Mouse (Mus musculus): Measurements from ENCODE around the gene Ccl2.
A peak's percentile ranks its signal among the peaks of the same experiment; 100 is the strongest.

DNA sequence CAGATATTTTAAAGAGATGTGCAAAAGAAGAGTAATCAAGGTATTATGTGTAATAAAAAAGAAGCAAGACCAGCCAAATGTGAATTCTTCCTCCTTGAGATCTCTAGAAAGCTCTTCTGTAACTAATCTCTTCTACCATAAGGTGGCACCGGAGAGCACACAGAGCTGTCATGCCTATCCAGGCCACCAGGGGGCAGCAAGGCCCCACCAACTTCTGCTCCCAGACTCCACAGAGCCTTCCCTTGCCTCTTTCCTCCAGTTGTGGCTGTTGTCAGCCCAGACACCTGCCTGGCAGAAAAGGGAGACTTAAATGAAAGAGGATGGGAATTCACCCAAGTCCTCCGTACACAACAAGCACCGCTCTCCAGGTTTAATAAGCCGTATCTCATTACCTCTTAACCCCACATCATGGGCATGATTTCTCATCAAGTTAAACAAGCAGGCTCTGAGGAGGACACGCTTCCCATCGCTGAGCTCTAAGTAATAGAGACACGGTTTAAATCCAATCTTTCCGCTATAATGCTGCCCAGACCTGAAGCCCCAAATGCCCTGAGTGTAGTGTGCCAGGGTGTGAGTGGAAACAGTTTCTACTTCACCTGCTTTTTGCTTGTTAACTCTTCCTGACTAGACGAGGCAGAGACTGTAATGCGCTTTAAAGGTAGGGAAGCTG, 39.1 kb upstream of the Ccl2 start:
- TF ChIP-seq CTCF (conservative IDR thresholded peaks at IDR 0.05; ENCODE audit: low read length) (peak; percentile 87), POU5F1 (IDR thresholded peaks at IDR 0.05; ENCODE audit: borderline replicate concordance, low read length) (no peak)
